Mouse (Mus musculus) c-Kit-positive CD71-positive TER-119-negative erythroid progenitor cells, embryonic 14.5 days (primary cell): Measurements from ENCODE around the gene Sult6b2.

Experiments
- DNase-seq: peaks from one replicate; pipeline ENCODE4 v3.0.0-alpha.2; 2013; ENCODE audit warnings: low read depth

Sult6b2 gene

GRCm38 (mm10) chr6:142779045-142779811 lies 25.1 kb downstream of the Sult6b2 start:
- DNase-seq = no peak

GRCm38 (mm10) chr6:142776935-142777334 lies 27.4 kb downstream of the Sult6b2 start:
- no peak for DNase-seq

- no peak for DNase-seq
Observed at GRCm38 (mm10) chr6:142773566-142773965, 30.7 kb downstream of the Sult6b2 start.

- no peak for DNase-seq
Observed at GRCm38 (mm10) chr6:142771643-142772042, 32.7 kb downstream of the Sult6b2 start.

- no peak for DNase-seq
Observed at GRCm38 (mm10) chr6:142769896-142770295, 34.4 kb downstream of the Sult6b2 start.

- no peak for DNase-seq
Observed at GRCm38 (mm10) chr6:142767305-142767704, 37.0 kb downstream of the Sult6b2 start.

- no peak for DNase-seq
Observed at GRCm38 (mm10) chr6:142764933-142765332, 39.4 kb downstream of the Sult6b2 start.

GRCm38 (mm10) chr6:142759633-142760032 lies 44.7 kb downstream of the Sult6b2 start:
- no peak for DNase-seq

GRCm38 (mm10) chr6:142758562-142758961 lies 45.7 kb downstream of the Sult6b2 start:
- no peak for DNase-seq

- no peak for DNase-seq
Observed at GRCm38 (mm10) chr6:142757976-142758375, 46.3 kb downstream of the Sult6b2 start.

GRCm38 (mm10) chr6:142757334-142757965 lies 46.9 kb downstream of the Sult6b2 start:
- DNase-seq = peak; percentile 82

GRCm38 (mm10) chr6:142756507-142757333 lies 47.6 kb downstream of the Sult6b2 start, which contains the start of gene Cmas:
Gene Cmas (plus strand): TSS chr6:142756686.
- peak; percentile 70 for DNase-seq

- peak; percentile 21 for DNase-seq
Observed at GRCm38 (mm10) chr6:142752331-142753246, 51.7 kb downstream of the Sult6b2 start.

GRCm38 (mm10) chr6:142751365-142751764 lies 52.9 kb downstream of the Sult6b2 start:
- DNase-seq = no peak

- DNase-seq = no peak
Observed at GRCm38 (mm10) chr6:142748057-142748708, 56.1 kb downstream of the Sult6b2 start.

GRCm38 (mm10) chr6:142747165-142747564 lies 57.1 kb downstream of the Sult6b2 start:
- no peak for DNase-seq

- DNase-seq = no peak
Observed at GRCm38 (mm10) chr6:142746765-142747164, 57.5 kb downstream of the Sult6b2 start.

- no peak for DNase-seq
Observed at GRCm38 (mm10) chr6:142745484-142745883, 58.8 kb downstream of the Sult6b2 start.

GRCm38 (mm10) chr6:142743193-142743592 lies 61.1 kb downstream of the Sult6b2 start:
- DNase-seq = no peak

- no peak for DNase-seq
Observed at GRCm38 (mm10) chr6:142741763-142742162, 62.5 kb downstream of the Sult6b2 start.

- no peak for DNase-seq
Observed at GRCm38 (mm10) chr6:142738637-142739036, 65.7 kb downstream of the Sult6b2 start.
